Mouse (Mus musculus) right cerebral cortex, adult 18-20 months (tissue): ENCODE measurements around the gene Cubn.

Source experiments
- DNase-seq: peaks from one replicate; pipeline ENCODE4 v3.0.0; 2022; ENCODE audit warnings: mixed read lengths

The Cubn gene

GRCm38 (mm10) chr2:13352112-13352728 lies 139.4 kb downstream of the Cubn start:
- DNase-seq = no peak

GRCm38 (mm10) chr2:13342325-13342926 lies 149.2 kb downstream of the Cubn start:
- DNase-seq = no peak

GRCm38 (mm10) chr2:13335446-13335845 lies 156.2 kb downstream of the Cubn start:
- no peak for DNase-seq

GRCm38 (mm10) chr2:13329754-13330417 lies 161.7 kb downstream of the Cubn start:
- DNase-seq = no peak

GRCm38 (mm10) chr2:13303376-13303775 lies 188.2 kb downstream of the Cubn start:
- no peak for DNase-seq

- DNase-seq = no peak
Observed at GRCm38 (mm10) chr2:13299031-13299430, 192.6 kb downstream of the Cubn start.

GRCm38 (mm10) chr2:13297733-13298132 lies 193.9 kb downstream of the Cubn start:
- DNase-seq = no peak

- no peak for DNase-seq
Observed at GRCm38 (mm10) chr2:13290661-13291060, 201.0 kb downstream of the Cubn start.

GRCm38 (mm10) chr2:13290070-13290469 lies 201.5 kb downstream of the Cubn start:
- DNase-seq = no peak

- DNase-seq = no peak
Observed at GRCm38 (mm10) chr2:13278114-13278862, 213.3 kb downstream of the Cubn start.

GRCm38 (mm10) chr2:13275874-13276273 lies 215.7 kb downstream of the Cubn start:
- no peak for DNase-seq

- DNase-seq = peak; percentile 99
Observed at GRCm38 (mm10) chr2:13271165-13271957, 220.3 kb downstream of the Cubn start, which contains the start of gene Rsu1. Gene Rsu1, minus strand, starts transcription at chr2:13271415.

GRCm38 (mm10) chr2:13270736-13271135 lies 220.9 kb downstream of the Cubn start:
- DNase-seq = no peak

GRCm38 (mm10) chr2:13268681-13269293 lies 222.8 kb downstream of the Cubn start:
- DNase-seq = no peak

GRCm38 (mm10) chr2:13264875-13265274 lies 226.7 kb downstream of the Cubn start:
- peak; percentile 12 for DNase-seq

GRCm38 (mm10) chr2:13263150-13263549 lies 228.5 kb downstream of the Cubn start:
- no peak for DNase-seq

- DNase-seq = no peak
Observed at GRCm38 (mm10) chr2:13258606-13259005, 233.0 kb downstream of the Cubn start.

- no peak for DNase-seq
Observed at GRCm38 (mm10) chr2:13240711-13241110, 250.9 kb downstream of the Cubn start.

- peak; percentile 49 for DNase-seq
Observed at GRCm38 (mm10) chr2:13237140-13237901, 254.3 kb downstream of the Cubn start.

GRCm38 (mm10) chr2:13235696-13236095 lies 255.9 kb downstream of the Cubn start:
- DNase-seq = no peak

GRCm38 (mm10) chr2:13234796-13235195 lies 256.8 kb downstream of the Cubn start:
- DNase-seq = no peak
